8 mouse cellular contexts compared by ENCODE assay signal in genomic region chr9:22051958-22052254, GRCm38 (mm10). TPM values are rescaled to one million over a fixed set of nuclear protein-coding genes. Genes with fewer than 3 reads are reported as not detected.
DNase-seq lines count a peak whose midpoint lies in the region; ATAC-seq lines count a peak whose summit lies in the region.

TSS of gene Elavl3 (minus strand) at chr9:22052023.

- peaks cover 89% of the 10 kb centered on the region for H3K27me3 ChIP-seq in heart, embryonic 13.5 days (replicated peaks)
- H3K27me3 ChIP-seq in forebrain, embryonic 11.5 days (ENCODE audit: control insufficient read depth, insufficient read depth, low read length): peaks cover 14% of the 10 kb centered on the region; the same call in 1 of the 2 replicates
- H3K27me3 ChIP-seq in midbrain, embryonic 14.5 days (ENCODE audit: control insufficient read depth, insufficient read depth, low read length): no peaks in the 10 kb centered on the region

- peaks cover 3% of the 10 kb centered on the region; the same call in 1 of the 2 replicates for H3K36me3 ChIP-seq in heart, embryonic 13.5 days
- no peaks in the 10 kb centered on the region for H3K36me3 ChIP-seq in forebrain, embryonic 11.5 days (ENCODE audit: control insufficient read depth, insufficient read depth, low read length)
- H3K36me3 ChIP-seq in midbrain, embryonic 14.5 days (ENCODE audit: control insufficient read depth, insufficient read depth, low read length): peaks cover 8% of the 10 kb centered on the region

- intact Hi-C loops in heart, postnatal 36 days (cut with DNase I): no loop called here

- H3K9me3 ChIP-seq in heart, embryonic 13.5 days: no peaks in the 10 kb centered on the region
- H3K9me3 ChIP-seq in forebrain, embryonic 11.5 days (ENCODE audit: control insufficient read depth, low read length): no peaks in the 10 kb centered on the region
- no peaks in the 10 kb centered on the region for H3K9me3 ChIP-seq in midbrain, embryonic 14.5 days (ENCODE audit: control insufficient read depth, low read length)

- peaks cover 32% of the 10 kb centered on the region for H3K4me1 ChIP-seq in heart, embryonic 13.5 days
- H3K4me1 ChIP-seq in forebrain, embryonic 11.5 days (replicated peaks; ENCODE audit: control insufficient read depth, insufficient read depth, low read length): peaks cover 7% of the 10 kb centered on the region; the same call in 1 of the 2 replicates
- H3K4me1 ChIP-seq in midbrain, embryonic 14.5 days (ENCODE audit: control insufficient read depth, insufficient read depth, low read length): peaks cover 37% of the 10 kb centered on the region

- no peak within 1 kb of the TSS for H3K27ac ChIP-seq in heart, embryonic 13.5 days (replicated peaks)
- H3K27ac ChIP-seq in forebrain, embryonic 11.5 days (ENCODE audit: low read depth, low read length): peak within 1 kb of the TSS; percentile 69
- peak within 1 kb of the TSS; percentile 96 for H3K27ac ChIP-seq in midbrain, embryonic 14.5 days (replicated peaks; ENCODE audit: low read depth, low read length)

- peak within 1 kb of the TSS; percentile 57; the same call in 1 of the 2 replicates for H3K9ac ChIP-seq in heart, embryonic 13.5 days
- H3K9ac ChIP-seq in forebrain, embryonic 11.5 days (ENCODE audit: low read length): peak within 1 kb of the TSS; percentile 82
- peak within 1 kb of the TSS; percentile 98 for H3K9ac ChIP-seq in midbrain, embryonic 14.5 days (replicated peaks; ENCODE audit: low read length)

- ATAC-seq in heart, embryonic 13.5 days (ENCODE audit: extremely low read depth, insufficient number of reproducible peaks, low FRiP score, low TSS enrichment): no peak
- ATAC-seq in forebrain, embryonic 11.5 days (replicated peaks; ENCODE audit: low FRiP score): peak; percentile 72
- peak; percentile 80 for ATAC-seq in midbrain, embryonic 14.5 days (ENCODE audit: low FRiP score, low TSS enrichment)

- DNase-seq in heart, postnatal 36 days: no peak
- DNase-seq in brain, adult 2 months (ENCODE audit: low read depth, low spot score): peak; percentile 95
- peak; percentile 93 for DNase-seq in forebrain, embryonic 11.5 days (ENCODE audit: low spot score)
- DNase-seq in layer of hippocampus, postnatal 10 days (ENCODE audit: low spot score in 2 of 2): peak; percentile 82 to 88
- DNase-seq in midbrain, embryonic 14.5 days: peak; percentile 96
- DNase-seq in thymus, postnatal 25 days: peak; percentile 51
- no peak for DNase-seq in spleen, postnatal 10 days (ENCODE audit: low spot score in 2 of 2)

- H3K4me3 ChIP-seq in heart, embryonic 13.5 days: peak within 1 kb of the TSS; percentile 50
- peak within 1 kb of the TSS; percentile 82 for H3K4me3 ChIP-seq in forebrain, embryonic 11.5 days (ENCODE audit: low read depth, low read length)
- H3K4me3 ChIP-seq in midbrain, embryonic 14.5 days (replicated peaks; ENCODE audit: low read depth, low read length): peak within 1 kb of the TSS; percentile 100

- 2% methylated on average over 27 of the region's 28 CpGs for WGBS in heart, embryonic 13.5 days
- WGBS in forebrain, embryonic 11.5 days: 0% methylated on average over 26 of the region's 28 CpGs
- WGBS in midbrain, embryonic 14.5 days: 2% methylated on average over 25 of the region's 28 CpGs

- H3K4me2 ChIP-seq in heart, embryonic 13.5 days: peak within 1 kb of the TSS; percentile 69
- peak within 1 kb of the TSS; percentile 64 for H3K4me2 ChIP-seq in forebrain, embryonic 11.5 days (ENCODE audit: low read depth, low read length, severe bottlenecking)
- peak within 1 kb of the TSS; percentile 85 for H3K4me2 ChIP-seq in midbrain, embryonic 14.5 days (ENCODE audit: low read length)

RNA-seq across cellular contexts. Expression of gene Elavl3, which starts in this region (rescaled TPM):
- polyA plus RNA-seq in heart, embryonic 13.5 days (2015; fragmentation: Nextera tagmentation; extraction: Ambion mirVana): 0.28 and 0.41 TPM in 2 replicates
- total RNA-seq in heart, postnatal 36 days (2021): under 1 TPM; 0.05 to 0.11 TPM
- polyA plus RNA-seq in forebrain, embryonic 11.5 days (2014; fragmentation: Nextera tagmentation; extraction: Ambion mirVana): 53.5 and 60.0 TPM in 2 replicates
- total RNA-seq in layer of hippocampus, postnatal 10 days (2021): 100 to 1,000 TPM; 197 to 205 TPM
- 137 and 162 TPM in 2 replicates for polyA plus RNA-seq in midbrain, embryonic 14.5 days (2014; fragmentation: Nextera tagmentation; extraction: Ambion mirVana)

Comparison
In these comparisons a context has a peak if more than half of its experiments do, and no peak if none do; other contexts are left out.
1. RNA of gene Elavl3 (total RNA-seq): 197 to 205 TPM in layer of hippocampus, postnatal 10 days; 0.05 to 0.11 TPM in heart, postnatal 36 days; every median in the first group is over 100 times any median in the second.
2. RNA of gene Elavl3 (polyA plus RNA-seq): 137 to 162 TPM in midbrain, embryonic 14.5 days and 53.5 to 60.0 TPM in forebrain, embryonic 11.5 days; 0.28 to 0.41 TPM in heart, embryonic 13.5 days; every median in the first group is over 10 times any median in the second.
3. H3K4me3 ChIP-seq: peak in every context shown above with its lines; median percentile 100 in midbrain, embryonic 14.5 days; 82 in forebrain, embryonic 11.5 days; 50 in heart, embryonic 13.5 days.
4. DNase-seq: peak in brain, adult 2 months (single experiment), forebrain, embryonic 11.5 days (single experiment), layer of hippocampus, postnatal 10 days (2 of 2), midbrain, embryonic 14.5 days (single experiment) and thymus, postnatal 25 days (single experiment); none in heart, postnatal 36 days (0 of 2) and spleen, postnatal 10 days (0 of 2).
5. Peak in every context shown above with its lines, with median percentiles within 50 percentile points of each other: H3K4me2 ChIP-seq and H3K9ac ChIP-seq.